Mouse (Mus musculus) spleen, adult 2 months (tissue): ENCODE measurements at regions not wholly inside any gene's neighbourhood (a gene's known extent, or its start where the extent isn't known, plus 50 kb on each side); places are given as distances from the start of the nearest gene placed in this dataset.

Experiments
- DNase-seq, 2 experiments: peaks; one replicate each; pipeline versions ENCODE4 v3.0.0 to v3.0.0-alpha.2; 2012 to 2021; ENCODE audit warnings: low spot score in 2 of 2, low read depth in 1 of 2
- H3K27ac ChIP-seq: fragments of 200-500 bp; 2 replicates; pipeline ENCODE4 v1.5.1; 2012; ENCODE audit warnings: low read length, inconsistent platforms; ENCODE audit not compliant: insufficient read depth
- H3K27me3 ChIP-seq: fragments of 200-500 bp; 2 replicates; pipeline ENCODE4 v1.6.1; 2012; ENCODE audit warnings: mild to moderate bottlenecking, moderate library complexity, low read length, inconsistent platforms; ENCODE audit not compliant: control insufficient read depth, insufficient read depth
- H3K36me3 ChIP-seq: fragments of 200-500 bp; 2 replicates; pipeline ENCODE4 v1.6.1; 2012; ENCODE audit warnings: mild to moderate bottlenecking, low read length, inconsistent platforms; ENCODE audit not compliant: control insufficient read depth, insufficient read depth
- H3K4me1 ChIP-seq: fragments of 200-500 bp; 2 replicates; pipeline ENCODE4 v1.6.1; 2011; ENCODE audit warnings: inconsistent platforms; ENCODE audit not compliant: control insufficient read depth, insufficient read depth, insufficient read length
- H3K4me3 ChIP-seq: fragments of 200-500 bp; 2 replicates; pipeline ENCODE4 v1.5.1; 2011; ENCODE audit warnings: mild to moderate bottlenecking, inconsistent platforms; ENCODE audit not compliant: insufficient read depth, insufficient read length; ENCODE audit errors: extremely low read depth
- CTCF ChIP-seq: fragments of 200-500 bp; IDR thresholded peaks from 2 replicates; pipeline ENCODE4 v1.5.1; 2011; ENCODE audit warnings: mild to moderate bottlenecking, inconsistent platforms; ENCODE audit not compliant: insufficient read depth, insufficient read length, insufficient replicate concordance; ENCODE audit errors: extremely low read depth
- POLR2A ChIP-seq: fragments of 200-500 bp; IDR thresholded peaks from 2 replicates; pipeline ENCODE4 v1.6.1; 2011; ENCODE audit warnings: low read depth, low read length, inconsistent platforms
- WGBS: fragments of 180-500 bp; shearing (Covaris S2); methylation state at CpG from one replicate; pipeline ENCODE4 v1.1.7; 2018; 5-methylcytosine and 5-hydroxymethylcytosine counted together

GRCm38 (mm10) chr12:71538691-71539090, 229.0 kb downstream of the Dact1 start:
- H3K27me3 ChIP-seq, result no peaks in the 10 kb centered on the region
- no peak for DNase-seq
- H3K4me3 ChIP-seq, result no peak overlapping the region
- H3K27ac ChIP-seq, result no peak overlapping the region
- TF ChIP-seq CTCF (no peak), POLR2A (no peak)
- WGBS, result 88% methylated on average over 7 of the region's 7 CpGs
- no peaks in the 10 kb centered on the region for H3K4me1 ChIP-seq
- no peaks in the 10 kb centered on the region for H3K36me3 ChIP-seq

- no peaks in the 10 kb centered on the region for H3K36me3 ChIP-seq
- no peaks in the 10 kb centered on the region for H3K27me3 ChIP-seq
- DNase-seq, result no peak
- H3K4me3 ChIP-seq, result no peak overlapping the region
- H3K4me1 ChIP-seq, result no peaks in the 10 kb centered on the region
- WGBS, result 90% methylated on average over 11 of the region's 11 CpGs
- no peak overlapping the region for H3K27ac ChIP-seq
- TF ChIP-seq CTCF (no peak), POLR2A (no peak)
Observed at GRCm38 (mm10) chr12:71540279-71540678, 230.6 kb downstream of the Dact1 start.

GRCm38 (mm10) chr12:71541961-71542360, 232.3 kb downstream of the Dact1 start:
- no peak for TF ChIP-seq CTCF

GRCm38 (mm10) chr12:71543571-71544119, 234.0 kb downstream of the Dact1 start:
- Histone ChIP-seq H3K27ac (no peak overlapping the region), H3K36me3 (no peaks in the 10 kb centered on the region), H3K4me1 (no peaks in the 10 kb centered on the region), H3K4me3 (no peak overlapping the region), H3K27me3 (no peaks in the 10 kb centered on the region)
- no peak for TF ChIP-seq CTCF
- no peak for TF ChIP-seq POLR2A
- DNase-seq, result no peak
- 76% methylated on average over 7 of the region's 7 CpGs for WGBS

More at GRCm38 (mm10) chr12:71541961-71542360, 232.3 kb downstream of the Dact1 start:
- 70% methylated on average over 2 of the region's 2 CpGs for WGBS
- H3K27me3 ChIP-seq, result no peaks in the 10 kb centered on the region
- H3K4me3 ChIP-seq, result no peak overlapping the region
- no peak for DNase-seq
- H3K27ac ChIP-seq, result no peak overlapping the region
- no peaks in the 10 kb centered on the region for H3K36me3 ChIP-seq
- H3K4me1 ChIP-seq, result no peaks in the 10 kb centered on the region

GRCm38 (mm10) chr12:71544401-71545159, 234.9 kb downstream of the Dact1 start:
- Histone ChIP-seq H3K27ac (no peak overlapping the region), H3K36me3 (no peaks in the 10 kb centered on the region), H3K27me3 (no peaks in the 10 kb centered on the region), H3K4me1 (no peaks in the 10 kb centered on the region), H3K4me3 (no peak overlapping the region)
- no peak for TF ChIP-seq POLR2A
- no peak for TF ChIP-seq CTCF
- DNase-seq, result no peak
- 49% methylated on average over 8 of the region's 8 CpGs for WGBS

GRCm38 (mm10) chr12:71546523-71547265, 237.0 kb downstream of the Dact1 start:
- Histone ChIP-seq H3K4me1 (no peaks in the 10 kb centered on the region), H3K36me3 (no peaks in the 10 kb centered on the region), H3K4me3 (no peak overlapping the region), H3K27ac (no peak overlapping the region), H3K27me3 (no peaks in the 10 kb centered on the region)
- DNase-seq, result no peak
- TF ChIP-seq POLR2A (no peak), CTCF (no peak)
- 67% methylated on average over 9 of the region's 9 CpGs for WGBS
